Mouse (Mus musculus): ENCODE results near the gene Elane.

The Elane gene

GRCm38 (mm10) chr10:79914948-79915596 lies 29.0 kb downstream of the Elane start:
- no peak for DNase-seq (ENCODE audit: extremely low spot score)

DNA sequence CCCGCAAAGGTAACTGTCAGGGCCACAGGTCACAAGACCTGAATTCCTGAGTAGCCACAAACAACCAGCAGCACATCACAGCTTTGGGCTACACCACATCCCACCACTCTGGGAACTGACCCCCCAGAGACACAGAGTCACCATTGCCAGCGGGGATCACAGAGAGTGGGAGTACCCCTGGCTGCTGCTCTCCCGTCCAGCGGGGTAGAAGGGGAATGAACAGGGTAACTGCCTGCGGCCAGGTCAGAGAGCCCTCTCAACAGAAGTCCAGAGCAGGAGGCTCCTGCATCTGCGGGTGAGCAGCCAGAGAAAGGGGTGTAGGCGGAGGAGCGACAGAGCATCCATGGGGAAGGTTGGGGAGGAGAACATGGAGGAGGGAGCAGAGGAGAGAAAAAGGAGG lies 30.0 kb downstream of the Elane start:
- DNase-seq (ENCODE audit: extremely low spot score), result no peak

DNA sequence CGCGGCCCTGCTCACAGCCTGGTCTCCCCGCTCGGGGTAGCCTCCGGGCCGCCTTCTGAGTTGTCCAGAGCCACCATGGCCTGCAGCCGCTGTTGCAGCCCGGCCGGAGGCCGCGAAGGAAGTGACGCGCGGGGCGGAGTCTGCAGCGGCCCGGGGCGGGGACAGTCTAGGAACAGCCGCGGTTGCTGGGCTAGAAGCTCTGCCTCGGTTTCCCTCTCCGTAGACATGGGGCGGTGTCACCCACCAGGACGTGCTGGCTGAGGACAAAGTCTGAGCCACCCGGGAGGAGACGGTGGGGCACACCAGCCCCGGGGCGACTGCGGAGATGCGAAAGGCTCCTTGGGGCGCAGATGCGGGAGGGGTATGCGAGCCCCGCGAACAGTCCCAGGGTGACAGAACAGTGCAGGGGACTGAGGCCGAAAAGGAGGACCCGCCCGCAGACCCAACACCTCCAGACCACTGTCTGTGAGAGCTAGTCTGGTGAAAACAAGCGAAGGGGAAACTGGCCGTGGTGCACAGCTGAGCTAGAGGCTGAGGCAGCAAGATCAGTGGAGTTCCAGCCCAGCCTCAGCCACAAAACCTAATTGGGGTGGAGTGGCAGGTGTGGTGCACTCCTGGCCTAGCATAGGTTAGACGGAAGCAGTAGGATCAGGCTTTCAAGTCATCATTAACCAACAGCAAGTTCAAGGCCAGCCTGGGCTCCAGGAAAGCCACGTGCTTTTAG lies 30.9 kb downstream of the Elane start, which contains the start of gene Kiss1r:
Gene Kiss1r, plus strand, starts transcription at position 164 of the 724 bp plus-strand sequence.
- peak; percentile 88 for DNase-seq (ENCODE audit: extremely low spot score)

GRCm38 (mm10) chr10:79917532-79918100 lies 31.6 kb downstream of the Elane start:
- no peak for DNase-seq (ENCODE audit: extremely low spot score)

DNA sequence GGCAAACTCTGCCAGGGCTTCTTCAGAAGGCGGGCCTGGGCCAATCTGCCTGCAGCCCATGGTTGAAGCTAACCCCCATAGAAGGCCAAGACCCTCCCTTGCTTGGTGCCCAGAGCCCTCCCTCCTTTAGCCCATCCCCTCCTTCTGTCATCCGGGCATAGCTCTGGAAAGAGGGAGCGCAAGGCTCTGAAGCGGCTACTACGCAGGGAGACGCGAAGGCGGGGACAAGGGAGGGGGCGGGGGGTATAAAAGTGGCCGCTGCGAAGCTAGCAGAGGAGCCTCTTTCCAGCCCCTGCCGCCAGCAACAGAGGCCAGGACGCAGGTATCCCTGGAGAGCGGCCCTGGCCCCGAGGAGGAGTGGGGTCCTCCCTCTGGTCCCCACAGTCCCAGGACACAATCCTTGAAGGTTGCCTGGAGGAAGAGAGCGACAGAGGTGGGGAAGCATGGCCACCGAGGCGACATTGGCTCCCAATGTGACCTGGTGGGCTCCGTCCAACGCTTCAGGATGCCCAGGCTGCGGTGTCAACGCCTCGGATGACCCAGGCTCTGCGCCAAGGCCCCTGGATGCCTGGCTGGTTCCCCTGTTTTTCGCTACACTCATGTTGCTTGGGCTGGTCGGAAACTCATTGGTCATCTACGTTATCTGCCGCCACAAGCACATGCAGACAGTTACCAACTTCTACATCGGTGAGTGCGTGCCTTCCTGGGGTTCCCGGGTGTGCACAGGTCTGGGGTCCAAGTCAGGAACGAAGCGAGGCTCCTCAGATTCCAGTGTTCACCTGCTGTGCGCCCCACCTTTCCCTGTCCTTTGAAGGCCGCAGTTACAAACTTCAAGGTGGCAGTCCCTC lies 32.4 kb downstream of the Elane start:
- no peak for DNase-seq (ENCODE audit: extremely low spot score)

GRCm38 (mm10) chr10:79919251-79919849 lies 33.3 kb downstream of the Elane start:
- DNase-seq (ENCODE audit: extremely low spot score), result no peak

DNA sequence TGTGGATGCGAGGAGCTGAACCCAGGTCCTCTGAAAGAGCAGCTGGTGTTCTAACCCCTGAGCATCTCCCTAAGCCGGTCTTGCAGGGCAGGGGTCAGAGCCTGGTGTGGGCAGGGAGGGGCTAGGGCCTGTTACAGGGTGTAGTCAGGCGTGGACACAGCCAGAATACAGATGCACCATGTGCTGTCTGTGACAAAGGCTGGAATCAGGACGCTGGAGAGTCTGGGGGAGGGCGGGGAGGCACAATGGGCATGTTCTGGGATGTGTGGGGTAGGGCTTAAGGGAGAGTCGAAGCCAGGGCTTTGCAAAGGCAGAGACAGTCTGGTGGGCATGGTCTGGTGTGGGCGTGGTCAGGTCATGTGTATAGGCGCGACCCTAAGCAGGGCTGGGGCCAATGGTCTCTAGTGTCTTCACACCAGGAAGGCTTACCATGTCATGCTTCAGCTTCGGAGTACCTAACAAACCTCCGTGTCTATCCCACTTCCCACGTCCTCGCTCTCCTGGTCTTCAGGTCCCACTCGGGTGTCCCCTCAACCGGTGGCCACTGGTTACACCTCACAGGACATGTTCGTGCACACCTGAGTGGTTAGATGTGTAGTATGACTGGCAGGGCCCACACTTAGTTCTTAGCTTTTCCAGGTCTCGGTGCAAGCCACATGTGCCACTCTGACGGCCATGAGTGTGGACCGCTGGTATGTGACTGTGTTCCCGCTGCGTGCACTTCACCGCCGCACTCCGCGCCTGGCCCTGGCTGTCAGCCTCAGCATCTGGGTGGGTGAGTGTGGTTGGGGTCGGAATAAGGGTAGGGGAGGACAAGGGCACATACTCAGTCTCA lies 34.2 kb downstream of the Elane start:
- no peak for DNase-seq (ENCODE audit: extremely low spot score)

GRCm38 (mm10) chr10:79920958-79921535 lies 35.0 kb downstream of the Elane start, which contains the start of gene R3hdm4:
TSS of gene R3hdm4 (minus strand) at chr10:79921208.
- no peak for DNase-seq (ENCODE audit: extremely low spot score)

DNA sequence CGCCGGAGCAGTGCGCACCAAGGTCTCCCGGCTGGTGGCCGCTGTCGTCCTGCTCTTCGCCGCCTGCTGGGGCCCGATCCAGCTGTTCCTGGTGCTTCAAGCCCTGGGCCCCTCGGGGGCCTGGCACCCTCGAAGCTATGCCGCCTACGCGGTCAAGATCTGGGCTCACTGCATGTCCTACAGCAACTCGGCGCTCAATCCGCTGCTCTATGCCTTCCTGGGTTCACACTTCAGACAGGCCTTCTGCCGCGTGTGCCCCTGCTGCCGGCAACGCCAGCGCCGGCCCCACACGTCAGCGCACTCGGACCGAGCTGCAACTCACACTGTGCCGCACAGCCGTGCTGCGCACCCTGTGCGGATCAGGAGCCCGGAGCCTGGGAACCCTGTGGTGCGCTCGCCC lies 35.5 kb downstream of the Elane start:
- no peak for DNase-seq (ENCODE audit: extremely low spot score)

- DNase-seq (ENCODE audit: extremely low spot score), result peak; percentile 93
Observed at GRCm38 (mm10) chr10:79924998-79925784, 39.1 kb downstream of the Elane start.

GRCm38 (mm10) chr10:79925785-79926490 lies 39.9 kb downstream of the Elane start:
- DNase-seq (ENCODE audit: extremely low spot score), result no peak

DNA sequence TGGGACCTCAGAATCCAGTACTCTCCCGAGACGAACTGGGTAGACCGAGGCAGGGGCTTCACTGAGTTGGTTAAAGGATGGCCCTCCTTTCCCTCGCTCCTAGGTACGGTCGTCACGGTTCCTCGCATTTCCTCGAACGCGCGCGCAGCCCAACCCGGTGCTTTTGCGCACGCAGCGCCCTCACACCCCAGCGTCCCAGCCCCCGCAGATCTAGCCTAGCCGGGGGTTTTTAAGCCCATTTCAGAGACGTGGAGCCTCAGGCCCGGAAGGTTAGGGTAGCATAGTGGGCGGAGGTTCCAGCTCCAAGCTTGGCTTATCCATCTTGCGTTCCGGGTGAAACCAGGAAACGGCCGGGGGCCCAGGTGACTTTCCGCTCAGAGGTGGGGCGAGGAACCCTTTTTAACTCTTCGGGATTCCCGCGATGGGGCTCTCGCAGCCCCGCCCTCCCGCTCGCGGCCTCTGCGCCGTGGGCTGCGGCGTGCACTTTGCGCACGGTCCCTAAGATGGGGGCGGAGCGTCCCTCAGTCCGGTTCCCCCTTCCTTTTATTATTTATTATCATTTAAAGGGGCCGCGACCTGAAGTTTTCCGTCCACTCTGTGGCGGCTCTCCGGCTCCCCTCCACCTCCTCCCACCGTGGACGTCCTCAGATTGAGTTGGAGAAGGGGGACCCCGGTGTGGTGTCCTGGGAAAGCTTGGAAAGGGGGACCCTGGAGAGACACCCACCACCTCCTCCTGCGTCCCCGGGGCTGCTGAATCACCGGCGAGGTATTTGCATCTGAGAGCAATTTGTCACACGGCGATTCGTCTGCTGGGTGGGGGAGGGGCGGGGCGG lies 40.7 kb downstream of the Elane start, which contains the start of gene Arid3a:
Gene Arid3a, plus strand, starts transcription at position 553 of the 833 bp plus-strand sequence.
- peak; percentile 94 for DNase-seq (ENCODE audit: extremely low spot score)

GRCm38 (mm10) chr10:79927324-79928029 lies 41.4 kb downstream of the Elane start:
- no peak for DNase-seq (ENCODE audit: extremely low spot score)

DNA sequence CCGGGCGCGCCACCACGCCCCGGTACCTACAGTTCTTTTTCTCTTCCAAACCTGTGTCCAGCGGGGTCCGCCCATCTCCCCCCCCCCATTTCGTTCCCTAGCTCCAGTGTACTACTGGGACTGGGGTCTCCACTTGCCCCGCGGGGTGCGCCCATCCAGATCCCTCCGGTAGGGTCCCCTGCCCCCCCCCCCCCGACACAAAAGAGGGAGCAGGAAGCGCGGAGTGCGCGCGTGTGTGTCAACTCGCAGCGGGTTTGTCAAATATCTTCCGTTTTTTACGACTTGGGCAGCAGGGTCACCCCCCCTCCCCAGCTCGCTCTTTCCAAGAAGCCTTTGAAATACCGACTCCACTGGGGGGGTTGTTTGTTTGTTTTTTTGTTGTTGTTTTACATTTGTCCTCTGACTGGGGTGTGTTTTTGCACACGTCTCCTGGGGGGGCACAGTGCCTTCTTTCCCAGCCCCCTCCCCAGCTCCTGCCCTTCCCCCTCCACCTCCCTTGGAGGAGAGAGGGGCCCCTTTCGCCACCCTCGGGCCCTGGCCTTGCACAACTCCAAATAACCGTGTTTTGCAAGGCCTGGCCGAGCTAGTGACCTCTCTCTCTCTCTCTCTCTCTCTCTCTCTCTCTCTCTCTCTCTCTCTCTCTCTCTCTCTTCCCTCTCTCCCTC lies 42.1 kb downstream of the Elane start:
- peak; percentile 70 for DNase-seq (ENCODE audit: extremely low spot score)

- no peak for DNase-seq (ENCODE audit: extremely low spot score)
Observed at GRCm38 (mm10) chr10:79928907-79929701, 43.1 kb downstream of the Elane start.

All from embryo, embryonic 9.5 days (tissue).